Mouse (Mus musculus) cerebellum, postnatal 25 days (tissue): ENCODE measurements around the gene Nkiras1.

Experiments used
- DNase-seq, 2 experiments: peaks; one replicate each; pipeline ENCODE4 v3.0.0; 2021; ENCODE audit warnings: mixed read lengths in 2 of 2

The Nkiras1 gene

GRCm38 (mm10) chr14:18280375-18280774, 9.4 kb downstream of the Nkiras1 start:
- DNase-seq = no peak

- DNase-seq = no peak
Measured at GRCm38 (mm10) chr14:18284581-18284980, 13.6 kb downstream of the Nkiras1 start.

GRCm38 (mm10) chr14:18285476-18285875, 14.5 kb downstream of the Nkiras1 start:
- DNase-seq = no peak

- no peak for DNase-seq
Measured at GRCm38 (mm10) chr14:18286441-18286840, 15.5 kb downstream of the Nkiras1 start.

GRCm38 (mm10) chr14:18287391-18287790, 16.5 kb downstream of the Nkiras1 start:
- no peak for DNase-seq

- DNase-seq = no peak
Measured at GRCm38 (mm10) chr14:18292111-18292510, 21.2 kb downstream of the Nkiras1 start.

- no peak for DNase-seq
Measured at GRCm38 (mm10) chr14:18292578-18292977, 21.6 kb downstream of the Nkiras1 start.

GRCm38 (mm10) chr14:18297441-18297840, 26.5 kb downstream of the Nkiras1 start:
- no peak for DNase-seq

- DNase-seq = no peak
Measured at GRCm38 (mm10) chr14:18298874-18299273, 27.9 kb downstream of the Nkiras1 start.

GRCm38 (mm10) chr14:18300676-18301075, 29.7 kb downstream of the Nkiras1 start:
- peak in 1 of 2 experiments; percentile 14 for DNase-seq

- DNase-seq = no peak
Measured at GRCm38 (mm10) chr14:18301591-18301990, 30.7 kb downstream of the Nkiras1 start.

- DNase-seq = no peak
Measured at GRCm38 (mm10) chr14:18302750-18303149, 31.8 kb downstream of the Nkiras1 start.

GRCm38 (mm10) chr14:18303262-18303661, 32.3 kb downstream of the Nkiras1 start:
- peak; percentile 29 to 30 for DNase-seq

- DNase-seq = no peak
Measured at GRCm38 (mm10) chr14:18304165-18304564, 33.2 kb downstream of the Nkiras1 start.

GRCm38 (mm10) chr14:18317457-18318411, 46.8 kb downstream of the Nkiras1 start:
- DNase-seq = no peak

- peak; percentile 49 to 58 for DNase-seq
Measured at GRCm38 (mm10) chr14:18326968-18327672, 56.2 kb downstream of the Nkiras1 start.

- DNase-seq = peak in 1 of 2 experiments; percentile 59
Measured at GRCm38 (mm10) chr14:18330789-18331692, 60.1 kb downstream of the Nkiras1 start.

GRCm38 (mm10) chr14:18331693-18332131, 60.8 kb downstream of the Nkiras1 start, which contains the start of gene Ube2e1:
Gene Ube2e1 (minus strand): TSS chr14:18331859.
- peak; percentile 82 for DNase-seq
